Mouse (Mus musculus) naive thymus-derived CD4-positive, alpha-beta T cell, adult 2 months (primary cell): ENCODE results near the gene Rasgef1c.

Source experiments
- DNase-seq: peaks from one replicate; pipeline ENCODE4 v3.0.0-alpha.2; 2011; ENCODE audit warnings: low read depth

The Rasgef1c gene

DNA sequence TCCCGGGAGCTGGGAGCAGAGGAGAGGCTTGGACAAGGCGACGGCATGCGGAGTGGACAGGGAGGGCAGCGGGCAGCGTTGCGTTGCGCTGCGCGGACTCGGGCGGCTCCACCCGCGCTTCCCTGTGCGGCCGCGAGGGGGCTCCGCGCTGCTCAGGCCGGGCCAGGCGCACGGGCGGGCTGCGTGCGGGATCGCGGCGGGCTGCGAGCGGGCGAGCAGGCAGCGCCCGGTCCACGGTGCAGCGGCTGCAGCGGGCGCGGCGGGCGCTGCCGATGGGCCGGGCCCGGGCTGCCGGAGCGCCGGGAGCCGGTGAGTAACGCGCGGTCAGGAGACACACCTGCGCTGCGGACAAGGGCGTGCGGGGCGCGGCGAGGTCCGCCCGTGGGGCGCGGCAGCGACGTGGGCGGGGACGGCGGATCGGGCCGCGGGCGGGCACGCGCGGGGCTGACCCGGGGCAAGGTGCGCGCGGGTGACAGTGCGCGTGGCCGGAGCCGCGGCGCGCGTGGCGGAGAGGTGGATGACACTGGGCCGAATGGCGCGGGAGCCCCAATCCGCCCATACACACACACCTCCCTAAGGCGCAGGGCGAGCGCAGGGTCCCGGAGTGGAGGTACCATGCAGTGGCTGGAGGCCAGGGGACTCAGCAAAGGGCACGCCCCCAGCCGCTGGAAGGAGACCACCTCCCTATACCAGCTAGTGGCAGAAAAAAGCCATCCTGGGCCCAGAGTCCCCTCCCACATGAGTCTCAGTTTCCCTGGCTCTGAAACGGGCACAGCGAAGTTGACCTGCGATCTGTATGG, at the start of gene Rasgef1c:
Gene Rasgef1c, plus strand, starts transcription at position 177 of the 800 bp plus-strand sequence.
- DNase-seq, result peak; percentile 49

GRCm38 (mm10) chr11:49855144-49855543, 46.5 kb upstream of the Rasgef1c start:
- peak; percentile 69 for DNase-seq

GRCm38 (mm10) chr11:49861139-49861538, 40.5 kb upstream of the Rasgef1c start:
- peak; percentile 39 for DNase-seq

- DNase-seq, result no peak
Measured at GRCm38 (mm10) chr11:49863926-49864325, 37.7 kb upstream of the Rasgef1c start.

DNA sequence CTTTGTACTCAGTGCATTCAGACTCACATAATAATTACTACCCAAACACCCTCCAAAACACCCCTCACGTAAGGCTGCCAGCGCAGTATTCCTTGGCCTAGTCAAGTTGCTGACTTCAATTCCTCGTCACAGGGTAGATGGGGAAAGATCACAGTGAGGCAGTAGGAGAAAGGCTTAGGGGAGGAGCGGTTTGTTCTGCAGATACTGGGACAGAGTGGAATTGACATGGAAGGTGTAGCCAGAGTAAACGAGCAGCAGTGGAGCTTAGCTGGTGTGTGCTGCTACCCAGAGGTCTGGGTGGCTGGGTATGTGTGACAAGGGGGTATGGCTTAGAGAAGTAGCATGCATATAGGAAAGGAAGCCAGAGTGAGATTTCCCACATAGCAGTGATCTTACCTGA, 34.3 kb upstream of the Rasgef1c start:
- no peak for DNase-seq

DNA sequence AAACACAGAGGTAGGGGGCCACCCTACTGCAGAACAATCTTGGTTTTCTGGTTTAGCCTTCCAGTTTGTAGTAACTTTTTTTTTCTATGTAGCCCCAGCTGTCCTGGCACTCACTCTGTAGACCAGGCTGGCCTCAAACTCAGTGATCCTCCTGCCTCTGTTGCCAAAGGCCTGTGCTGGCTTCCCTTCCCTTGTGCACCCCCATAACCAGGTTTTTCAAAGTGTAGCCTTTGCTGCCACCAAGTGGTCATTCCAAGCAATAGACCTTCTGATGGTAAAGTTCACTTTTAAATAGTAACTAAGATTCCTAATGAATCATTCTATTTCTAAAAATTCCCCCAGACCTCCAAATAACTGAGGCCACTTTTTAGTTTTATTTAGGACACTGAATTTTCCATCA, 31.9 kb upstream of the Rasgef1c start:
- DNase-seq, result peak; percentile 76

DNA sequence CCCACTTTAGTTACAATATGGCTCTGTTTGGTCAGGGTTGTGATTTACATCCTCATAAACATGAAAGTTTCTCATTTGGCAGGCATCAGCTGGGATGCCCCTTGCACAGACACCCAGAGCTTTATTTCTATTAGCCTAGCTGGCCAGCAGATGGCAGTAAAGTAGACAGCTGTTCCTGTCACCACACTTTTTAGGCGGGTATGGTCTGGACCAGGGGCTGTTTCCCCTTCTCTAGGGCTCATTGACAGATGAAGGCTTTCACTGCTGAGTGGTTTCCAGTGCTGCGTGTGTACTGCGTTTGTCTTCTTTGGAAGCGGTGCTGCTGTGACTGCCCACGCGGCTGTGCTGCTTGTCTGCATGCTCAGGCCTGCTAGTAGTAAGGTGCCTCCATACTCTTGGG, 29.7 kb upstream of the Rasgef1c start:
- peak; percentile 49 for DNase-seq

GRCm38 (mm10) chr11:49872779-49873178, 28.9 kb upstream of the Rasgef1c start:
- DNase-seq, result no peak

DNA sequence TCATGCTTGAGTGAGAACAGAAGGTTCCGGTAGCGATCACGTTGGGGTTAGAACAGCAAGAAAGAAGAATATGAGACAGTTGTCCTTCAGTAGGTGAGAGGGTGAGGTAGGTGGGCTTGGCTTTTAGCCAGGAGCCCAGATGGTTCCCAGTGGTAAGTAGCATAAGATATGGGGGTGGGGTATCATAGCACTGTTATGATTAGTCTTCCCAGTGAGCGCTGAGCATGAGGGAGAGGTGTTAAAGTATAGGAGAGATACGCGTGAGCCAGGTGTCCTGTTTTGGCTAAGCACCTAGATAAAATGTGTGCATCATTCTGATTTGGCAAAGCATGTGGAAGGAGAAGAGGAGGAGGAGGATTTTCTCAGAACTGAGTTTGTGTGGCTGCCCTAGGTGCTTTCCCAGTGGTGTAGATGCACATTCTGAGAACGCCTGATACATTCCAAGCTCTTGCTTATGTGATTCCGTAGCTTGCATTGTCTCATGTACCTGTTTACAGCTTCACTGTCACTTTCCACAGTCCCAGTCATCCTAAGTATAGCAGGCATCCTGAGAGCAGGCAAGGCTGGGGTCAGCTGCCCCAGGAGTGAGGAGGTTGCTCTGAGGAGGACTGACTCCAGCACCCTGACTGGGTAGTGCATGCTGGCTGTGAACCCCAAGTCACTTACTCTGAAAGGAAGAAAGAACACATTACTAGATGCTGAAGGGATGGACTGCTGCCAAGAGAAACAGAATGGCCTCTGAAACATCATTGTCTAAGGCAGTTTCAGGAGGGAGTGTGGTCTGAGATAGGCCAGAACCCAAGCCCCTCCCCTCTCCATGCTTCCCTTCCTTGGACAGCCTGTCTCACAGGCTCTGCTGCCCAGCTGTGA, 24.5 kb upstream of the Rasgef1c start:
- no peak for DNase-seq

DNA sequence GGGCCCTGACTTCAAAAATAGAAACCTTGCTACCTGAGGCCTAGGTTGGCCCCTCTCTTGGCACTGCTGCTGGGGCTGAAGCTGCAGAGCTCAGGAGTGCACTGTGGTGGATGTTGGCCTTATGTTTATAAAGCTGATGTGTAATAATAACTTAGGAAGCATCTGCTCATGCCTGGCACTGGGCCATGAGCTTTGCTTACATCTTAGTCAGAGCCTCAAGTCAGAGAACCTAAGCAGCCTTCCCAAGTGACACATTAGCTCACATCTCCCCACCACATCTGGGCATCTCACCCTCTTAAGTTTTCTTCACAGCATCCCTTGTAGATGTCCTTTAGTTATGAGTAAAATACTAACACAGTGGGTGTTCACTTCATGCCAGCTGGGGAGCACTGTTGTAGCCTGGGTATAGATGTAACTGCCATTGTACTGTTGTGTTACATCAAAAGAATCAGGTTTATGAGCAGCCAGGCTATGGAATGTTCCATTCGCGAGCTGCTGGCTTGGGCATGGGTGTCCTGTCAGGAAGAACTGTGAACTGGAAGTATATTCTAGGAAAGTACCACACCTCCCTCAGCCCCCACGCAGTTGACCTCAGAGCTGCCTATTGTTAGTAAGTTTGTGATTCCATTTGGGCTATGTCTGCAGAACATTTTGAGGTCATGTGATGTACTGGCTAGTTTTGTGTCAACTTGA, 21.5 kb upstream of the Rasgef1c start:
- no peak for DNase-seq

DNA sequence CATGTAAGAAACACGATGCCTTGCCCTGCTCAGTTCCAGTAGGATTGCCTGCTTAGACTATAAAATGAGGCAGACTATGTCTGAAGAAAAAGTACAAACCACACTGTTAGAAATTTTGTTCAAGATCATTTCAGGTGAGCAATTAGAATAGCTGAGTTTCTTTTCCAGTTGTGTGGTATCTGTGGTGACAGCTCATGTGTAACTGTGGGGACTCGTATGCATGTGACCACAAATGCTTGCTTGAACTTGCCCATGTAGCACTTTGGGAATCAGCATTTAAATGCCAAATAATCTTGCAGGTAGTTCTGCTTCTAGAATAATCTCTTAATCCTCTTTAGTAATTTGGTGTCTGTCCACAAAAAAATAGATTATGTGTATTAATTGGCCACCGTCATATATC, 18.2 kb upstream of the Rasgef1c start:
- DNase-seq, result no peak

GRCm38 (mm10) chr11:49888469-49888868, 13.2 kb upstream of the Rasgef1c start:
- no peak for DNase-seq

DNA sequence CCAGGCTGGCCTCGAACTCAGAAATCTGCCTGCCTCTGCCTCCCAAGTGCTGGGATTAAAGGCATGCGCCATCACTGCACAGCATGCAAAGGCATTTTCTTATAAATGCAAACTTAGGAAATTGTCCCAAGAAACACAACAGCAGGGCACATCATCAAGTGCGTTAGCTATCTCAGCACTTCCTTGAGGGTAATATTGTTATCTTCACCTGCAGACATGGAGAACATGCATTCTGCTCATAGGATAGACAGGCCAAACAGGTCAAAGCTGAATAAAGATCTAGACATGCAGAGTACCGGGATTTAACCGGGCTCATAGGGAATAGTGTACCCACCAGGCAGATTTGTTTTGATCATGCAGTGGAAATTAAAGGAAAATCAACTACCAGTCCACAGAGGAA, 9.6 kb upstream of the Rasgef1c start:
- no peak for DNase-seq

- DNase-seq, result no peak
Measured at GRCm38 (mm10) chr11:49893806-49894205, 7.8 kb upstream of the Rasgef1c start.

DNA sequence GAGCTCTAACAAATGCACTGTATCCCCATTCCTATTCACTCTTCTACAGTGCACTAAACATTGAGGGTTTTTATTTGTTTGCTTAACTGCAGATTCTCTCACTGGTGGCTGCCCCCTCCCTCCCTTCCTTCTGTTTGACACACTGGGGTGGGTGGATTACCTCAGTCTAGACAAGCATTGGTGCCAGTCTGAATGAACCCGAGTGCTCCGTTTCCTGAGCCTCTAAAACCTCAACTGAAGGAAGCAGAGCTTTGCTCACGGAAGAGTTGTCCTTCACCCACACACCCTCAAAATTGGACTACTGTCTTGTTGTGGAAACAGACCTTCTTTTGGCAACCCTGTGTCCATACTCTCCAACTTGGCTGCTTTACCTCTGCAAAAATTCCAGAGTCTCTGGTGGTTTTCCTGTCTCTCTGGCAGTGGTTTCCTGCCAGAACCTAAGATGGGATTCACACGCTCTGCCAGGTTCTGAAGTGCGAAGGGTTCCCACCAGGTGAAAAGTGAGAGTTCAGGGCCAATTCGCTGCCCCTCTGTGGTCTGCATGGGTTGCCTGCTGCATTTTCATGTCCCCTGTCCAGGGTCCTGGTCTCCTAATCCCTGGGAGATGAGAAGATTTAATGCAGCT, 5.6 kb upstream of the Rasgef1c start:
- DNase-seq, result no peak

- DNase-seq, result no peak
Measured at GRCm38 (mm10) chr11:49900043-49900442, 1.6 kb upstream of the Rasgef1c start.

- DNase-seq, result no peak
Measured at GRCm38 (mm10) chr11:49900962-49901658, 525 bp upstream of the Rasgef1c start.

DNA sequence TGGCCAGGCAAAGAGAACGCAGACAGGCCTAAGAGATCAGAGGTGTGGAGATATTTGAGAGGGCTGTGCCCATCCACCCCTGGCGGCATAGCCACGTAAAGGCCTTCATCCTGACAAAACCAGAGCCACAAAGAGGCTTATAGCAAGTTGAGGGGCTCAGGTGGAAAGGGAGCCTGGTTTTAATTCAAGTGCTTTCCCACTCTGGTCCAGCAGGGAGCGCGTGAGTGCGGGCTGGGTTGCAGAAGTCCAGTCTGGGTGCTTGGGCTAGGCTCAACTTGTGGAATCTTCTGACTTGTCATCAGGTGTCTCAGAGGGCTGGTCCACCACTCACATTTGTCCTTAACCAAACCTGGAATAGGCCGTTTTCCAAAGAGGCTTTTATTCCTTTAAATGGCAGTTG, 1.7 kb downstream of the Rasgef1c start:
- DNase-seq, result peak; percentile 35

DNA sequence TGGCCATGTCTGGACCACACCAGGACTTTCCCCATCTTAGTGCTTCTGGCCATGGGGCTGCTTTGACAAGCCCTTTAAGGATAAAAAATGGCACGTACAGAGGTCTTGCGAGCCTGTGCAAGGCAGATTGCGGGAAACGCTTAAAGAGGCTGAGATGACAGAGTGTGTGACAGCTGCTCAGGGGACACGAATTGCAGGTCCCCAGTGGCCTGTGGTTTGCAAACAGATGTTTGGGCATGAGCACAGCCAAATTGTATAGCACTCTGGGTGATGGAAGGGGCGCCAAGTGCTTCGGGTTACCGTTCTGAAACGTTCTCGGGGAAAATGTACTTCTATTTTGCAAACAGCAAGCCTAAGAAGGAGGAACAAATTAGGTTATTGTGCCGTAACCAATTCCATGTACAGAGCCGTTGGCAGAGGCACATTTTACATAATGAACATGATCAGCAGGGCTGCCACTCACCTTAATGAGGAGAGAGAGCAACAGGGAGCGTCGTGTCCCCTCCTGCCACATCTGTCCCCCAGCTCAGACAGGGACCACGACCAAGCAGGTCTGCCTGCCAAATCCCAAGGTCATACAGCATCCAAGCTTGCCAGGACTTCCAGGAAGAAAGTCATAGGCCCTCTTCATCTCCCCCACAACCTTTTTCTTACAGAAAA, 17.0 kb downstream of the Rasgef1c start:
- DNase-seq, result no peak

- no peak for DNase-seq
Measured at GRCm38 (mm10) chr11:49919304-49919703, 17.7 kb downstream of the Rasgef1c start.

DNA sequence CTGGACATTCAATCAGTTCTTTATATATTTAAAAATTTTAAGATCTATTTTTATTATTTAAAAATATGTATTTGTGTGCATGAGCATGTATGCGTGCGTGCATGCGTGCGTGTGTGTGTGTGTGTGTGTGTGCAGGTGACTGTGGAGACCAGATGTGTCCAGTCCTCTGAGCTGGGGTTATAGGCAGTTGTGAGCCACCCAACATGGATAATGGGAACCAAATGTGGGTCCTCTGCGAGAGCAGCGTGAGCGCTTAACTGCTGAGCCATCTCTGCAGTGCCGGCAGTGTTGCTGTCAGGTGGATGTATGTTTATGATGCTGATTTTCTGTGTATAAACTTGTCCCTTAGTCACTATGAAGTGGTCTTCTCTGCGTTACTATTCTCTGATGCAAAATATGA, 21.9 kb downstream of the Rasgef1c start:
- DNase-seq, result no peak
